Mouse (Mus musculus) neural tube, embryonic 13.5 days (tissue): Measurements from ENCODE around the gene Olfr1164. TPM values are rescaled to one million over a fixed set of nuclear protein-coding genes. Genes with fewer than 3 reads are reported as not detected.

Experiments
- ATAC-seq: fragments of 200-750 bp; cut with Nextera tagmentation; 2 replicates; pipeline ENCODE4 v1.8.0; 2017; ENCODE audit warnings: low read depth, mild to moderate bottlenecking, moderate TSS enrichment, moderate library complexity
- H3K27ac ChIP-seq: fragments of 300-500 bp; sonication (generic); replicated peaks from 2 replicates; pipeline ENCODE4 v1.5.1; 2015; ENCODE audit warnings: moderate library complexity, mild to moderate bottlenecking, inconsistent platforms
- H3K27me3 ChIP-seq: fragments of 300-500 bp; sonication (generic); 2 replicates; pipeline ENCODE4 v1.6.1; 2015; ENCODE audit warnings: mild to moderate bottlenecking, inconsistent platforms
- H3K36me3 ChIP-seq: fragments of 300-500 bp; sonication (generic); 2 replicates; pipeline ENCODE4 v1.6.1; 2015; ENCODE audit warnings: mild to moderate bottlenecking, inconsistent platforms
- H3K4me1 ChIP-seq: fragments of 300-500 bp; sonication (generic); replicated peaks from 2 replicates; pipeline ENCODE4 v1.6.1; 2015; ENCODE audit warnings: inconsistent platforms
- H3K4me2 ChIP-seq: fragments of 300-500 bp; sonication (generic); 2 replicates; pipeline ENCODE4 v1.6.1; 2015; ENCODE audit warnings: inconsistent platforms, mild to moderate bottlenecking, moderate library complexity
- H3K4me3 ChIP-seq: fragments of 300-500 bp; sonication (generic); 2 replicates; pipeline ENCODE4 v1.5.1; 2015; ENCODE audit warnings: mild to moderate bottlenecking, inconsistent platforms
- H3K9ac ChIP-seq: fragments of 300-500 bp; sonication (generic); 2 replicates; pipeline ENCODE4 v1.6.1; 2015; ENCODE audit warnings: moderate library complexity, mild to moderate bottlenecking, inconsistent platforms
- H3K9me3 ChIP-seq: fragments of 300-500 bp; sonication (generic); 2 replicates; pipeline ENCODE4 v1.6.1; 2016; ENCODE audit warnings: inconsistent platforms
- WGBS: fragments of 180-500 bp; shearing (Covaris S2); methylation state at CpG from one replicate; pipeline ENCODE4 v1.1.7; 2015; 5-methylcytosine and 5-hydroxymethylcytosine counted together
- polyA plus RNA-seq: library from polyadenylated mRNA; unstranded; fragments of >200 nt; fragmentation: Nextera tagmentation; extraction: Ambion mirVana; gene quantifications from 2 replicates; pipeline ENCODE4 v1.2.1, GENCODE M21; 2015

Gene Olfr1164
- polyA plus RNA-seq = not detected in 2 replicates

GRCm38 (mm10) chr2:88093866-88094265 lies at the start of gene Olfr1164:
TSS of gene Olfr1164 (minus strand) at chr2:88093966.
- H3K9me3 ChIP-seq = no peaks in the 10 kb centered on the region
- H3K27ac ChIP-seq = no peak within 1 kb of the TSS
- no peak for ATAC-seq
- H3K4me3 ChIP-seq = no peak within 1 kb of the TSS
- no peaks in the 10 kb centered on the region for H3K36me3 ChIP-seq
- WGBS = 79% methylated on average over 4 of the region's 4 CpGs
- no peaks in the 10 kb centered on the region for H3K27me3 ChIP-seq
- no peak within 1 kb of the TSS for H3K4me2 ChIP-seq
- H3K4me1 ChIP-seq = no peaks in the 10 kb centered on the region
- H3K9ac ChIP-seq = no peak within 1 kb of the TSS

- ATAC-seq = no peak
- H3K27ac ChIP-seq = no peak within 1 kb of the TSS
- WGBS = 94% methylated on average over 1 of the region's 1 CpGs
- no peaks in the 10 kb centered on the region for H3K4me1 ChIP-seq
- no peak within 1 kb of the TSS for H3K4me2 ChIP-seq
- no peaks in the 10 kb centered on the region for H3K36me3 ChIP-seq
- no peak within 1 kb of the TSS for H3K9ac ChIP-seq
- no peaks in the 10 kb centered on the region for H3K9me3 ChIP-seq
- no peak within 1 kb of the TSS for H3K4me3 ChIP-seq
- H3K27me3 ChIP-seq = no peaks in the 10 kb centered on the region
Measured at GRCm38 (mm10) chr2:88128172-88128571, 34.4 kb upstream of the Olfr1164 start, which contains the start of gene Olfr1166. TSS of gene Olfr1166 (minus strand) at chr2:88128272.

DNA sequence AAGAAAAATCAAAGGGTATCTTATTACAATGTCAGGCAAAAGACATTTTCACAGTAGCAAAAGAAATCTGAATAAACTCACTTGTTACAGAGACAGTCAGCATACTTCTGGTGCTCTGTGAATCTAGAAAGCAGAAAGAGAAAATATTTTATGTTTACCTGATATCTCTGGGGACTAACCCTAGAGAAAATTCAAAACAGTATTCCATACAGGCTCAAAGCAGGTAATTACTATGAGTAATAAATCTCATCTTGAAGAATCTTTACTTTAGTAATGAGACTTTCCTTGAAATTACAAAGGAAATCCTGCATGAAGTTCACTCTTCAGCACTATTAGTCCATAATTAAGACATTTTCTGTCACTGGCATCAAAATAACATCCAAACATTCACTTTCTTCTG lies 22.0 kb downstream of the Olfr1164 start, which contains the start of gene Olfr1163:
Olfr1163 (minus strand) TSS at position 101 of the 400 bp plus-strand sequence.
- H3K27ac ChIP-seq = no peak within 1 kb of the TSS
- H3K4me1 ChIP-seq = no peaks in the 10 kb centered on the region
- H3K4me2 ChIP-seq = no peak within 1 kb of the TSS
- H3K36me3 ChIP-seq = no peaks in the 10 kb centered on the region
- H3K4me3 ChIP-seq = no peak within 1 kb of the TSS
- H3K9ac ChIP-seq = no peak within 1 kb of the TSS
- no peaks in the 10 kb centered on the region for H3K27me3 ChIP-seq
- H3K9me3 ChIP-seq = no peaks in the 10 kb centered on the region
- no peak for ATAC-seq

GRCm38 (mm10) chr2:88063587-88063986 lies 30.2 kb downstream of the Olfr1164 start:
- Histone ChIP-seq H3K27me3 (no peaks in the 10 kb centered on the region), H3K36me3 (no peaks in the 10 kb centered on the region), H3K9ac (no peak overlapping the region), H3K4me3 (no peak overlapping the region), H3K27ac (no peak overlapping the region), H3K4me2 (no peak overlapping the region), H3K9me3 (no peaks in the 10 kb centered on the region), H3K4me1 (no peaks in the 10 kb centered on the region)
- 87% methylated on average over 2 of the region's 2 CpGs for WGBS
- ATAC-seq = no peak

DNA sequence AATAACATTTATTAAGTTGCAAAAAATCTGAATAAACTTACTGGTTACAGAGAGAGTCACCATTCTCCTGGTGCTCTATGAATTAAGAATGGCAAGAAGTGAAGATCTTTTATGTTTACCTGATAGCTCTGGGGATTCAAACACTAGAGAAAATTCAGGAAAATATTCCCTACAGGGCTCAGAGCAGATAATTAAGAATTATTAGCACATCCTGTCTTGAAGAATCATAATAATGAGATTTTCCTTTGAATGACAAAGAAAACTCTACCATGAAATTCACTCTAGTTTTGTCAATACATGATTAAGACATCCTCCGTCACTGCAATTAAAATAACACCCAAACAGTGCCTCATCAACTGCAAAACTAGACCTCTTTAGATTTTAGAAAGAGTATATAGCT lies 42.7 kb downstream of the Olfr1164 start, which contains the start of gene Olfr1162:
Olfr1162 (minus strand) TSS at position 101 of the 400 bp plus-strand sequence.
- Histone ChIP-seq H3K4me3 (no peak within 1 kb of the TSS), H3K27me3 (no peaks in the 10 kb centered on the region), H3K4me2 (no peak within 1 kb of the TSS), H3K9ac (no peak within 1 kb of the TSS), H3K4me1 (no peaks in the 10 kb centered on the region), H3K27ac (no peak within 1 kb of the TSS), H3K9me3 (no peaks in the 10 kb centered on the region), H3K36me3 (no peaks in the 10 kb centered on the region)
- WGBS = 83% methylated on average over 1 of the region's 1 CpGs
- no peak for ATAC-seq

Other genes with a start within 250 kb of the Olfr1164 start
- gene Olfr1150-ps1, start 250.0 kb downstream of the Olfr1164 start, polyA plus RNA-seq = not detected in 2 replicates
- not detected in 2 replicates for gene Olfr1151, start 238.1 kb downstream of the Olfr1164 start, polyA plus RNA-seq
- not detected in 2 replicates for gene Olfr1152, start 227.5 kb downstream of the Olfr1164 start, polyA plus RNA-seq
- not detected in 2 replicates for gene Olfr1153, start 199.0 kb downstream of the Olfr1164 start, polyA plus RNA-seq
- gene Olfr1154, start 188.8 kb downstream of the Olfr1164 start, polyA plus RNA-seq = not detected in 2 replicates
- gene Olfr1155, start 148.8 kb downstream of the Olfr1164 start, polyA plus RNA-seq = not detected in 2 replicates
- gene Olfr1156, start 140.9 kb downstream of the Olfr1164 start, polyA plus RNA-seq = not detected in 2 replicates
- gene Olfr1157, start 125.7 kb downstream of the Olfr1164 start, polyA plus RNA-seq = not detected in 2 replicates
- gene Olfr74, start 119.3 kb downstream of the Olfr1164 start, polyA plus RNA-seq = not detected in 2 replicates
- not detected in 2 replicates for gene Olfr1158, start 103.9 kb downstream of the Olfr1164 start, polyA plus RNA-seq
- not detected in 2 replicates for gene Olfr1160, start 85.7 kb downstream of the Olfr1164 start, polyA plus RNA-seq
- not detected in 2 replicates for gene Olfr1161, start 71.2 kb downstream of the Olfr1164 start, polyA plus RNA-seq
- not detected in 2 replicates for gene Olfr73, start 56.3 kb downstream of the Olfr1164 start, polyA plus RNA-seq
- gene Olfr1162, start 42.8 kb downstream of the Olfr1164 start, polyA plus RNA-seq = not detected in 2 replicates
- gene Olfr1163, start 22.1 kb downstream of the Olfr1164 start, polyA plus RNA-seq = not detected in 2 replicates
- gene Olfr1166, start 34.3 kb upstream of the Olfr1164 start, polyA plus RNA-seq = not detected in 2 replicates
- not detected in 2 replicates for gene Olfr1167, start 61.2 kb upstream of the Olfr1164 start, polyA plus RNA-seq
- not detected in 2 replicates for gene Olfr1168, start 87.9 kb upstream of the Olfr1164 start, polyA plus RNA-seq
- gene Olfr1170, start 134.4 kb upstream of the Olfr1164 start, polyA plus RNA-seq = not detected in 2 replicates
- not detected in 2 replicates for gene Olfr1173, start 185.9 kb upstream of the Olfr1164 start, polyA plus RNA-seq
- gene Olfr1174-ps, start 221.2 kb upstream of the Olfr1164 start, polyA plus RNA-seq = not detected in 2 replicates
- gene Olfr1175-ps, start 233.2 kb upstream of the Olfr1164 start, polyA plus RNA-seq = not detected in 2 replicates
- gene Olfr1176, start 242.8 kb upstream of the Olfr1164 start, polyA plus RNA-seq = not detected in 2 replicates